Mouse (Mus musculus) intestine, embryonic 15.5 days (tissue): ENCODE data around the gene Stxbp4. TPM values are rescaled to one million over a fixed set of nuclear protein-coding genes. Genes with fewer than 3 reads are reported as not detected.

ENCODE experiments used
- polyA plus RNA-seq: library from polyadenylated mRNA; unstranded; fragments of >200 nt; fragmentation: Nextera tagmentation; extraction: Ambion mirVana; gene quantifications from 2 replicates; pipeline ENCODE4 v1.2.1, GENCODE M21; 2015

Gene Stxbp4
- polyA plus RNA-seq, 1 experiment from 2014 or later: 15.3 TPM

Other genes starting within 250 kb of the Stxbp4 start
- 1.3 and 1.6 TPM in 2 replicates for gene Hlf, start 247.2 kb downstream of the Stxbp4 start, polyA plus RNA-seq
- 34.0 and 35.9 TPM in 2 replicates for gene Cox11, start 89 bp upstream of the Stxbp4 start, polyA plus RNA-seq
- 57.3 and 59.6 TPM in 2 replicates for gene Tom1l1, start 50.3 kb upstream of the Stxbp4 start, polyA plus RNA-seq